Comparison of ENCODE assay signal across 9 mouse cellular contexts in genomic region chr10:127739661-127740161, GRCm38 (mm10). TPM values are rescaled to one million over a fixed set of nuclear protein-coding genes. Genes with fewer than 3 reads are reported as not detected.
DNase-seq lines count a peak whose midpoint lies in the region; ATAC-seq and TF ChIP-seq lines count a peak whose summit lies in the region.
"Had no signal": no experiment of that assay in that cellular context is flagged by ENCODE, and none has a peak within 500 bp of the region (broad histone marks: within the 10 kb centered on the region; RNA-seq: fewer than 3 reads in every experiment).

No protein-coding gene starts in this region.

- in situ Hi-C loops in Patski (cut with MboI; ENCODE audit: low pct_unique_long_range_greater_than_20kb), result loop anchor here (5.0 to 10.0 kb wide), 4 partner anchors 52 to 265 kb away; partner anchors contain the start of genes Hsd17b6 and Stat6

- H3K9ac ChIP-seq in forebrain, embryonic 12.5 days, result peak overlapping the region; percentile 99
- H3K9ac ChIP-seq in kidney, embryonic 14.5 days (ENCODE audit: low read depth, low read length), result peak overlapping the region; percentile 98

- peak overlapping the region; percentile 81 for H3K4me2 ChIP-seq in forebrain, embryonic 12.5 days
- peak overlapping the region; percentile 56 for H3K4me2 ChIP-seq in kidney, embryonic 14.5 days (replicated peaks; ENCODE audit: low read depth, low read length)

- no peaks in the 10 kb centered on the region for H3K9me3 ChIP-seq in forebrain, embryonic 12.5 days
- H3K9me3 ChIP-seq in kidney, embryonic 14.5 days (ENCODE audit: control insufficient read depth, low read length), result no peaks in the 10 kb centered on the region

- peak in 1 of 2 experiments; percentile 42 for DNase-seq in left cerebral cortex, adult 2 months (ENCODE audit: extremely low spot score in 1 of 2, low spot score in 2 of 2)
- no peak for DNase-seq in left cerebral cortex, adult 11 months (ENCODE audit: low spot score)
- no peak for DNase-seq in Patski (ENCODE audit: low read depth, low spot score)
- peak; percentile 26 for DNase-seq in testis, postnatal 14 days (ENCODE audit: low spot score)
- no peak for DNase-seq in layer of hippocampus, adult 18-20 months (ENCODE audit: low spot score in 2 of 2)

- H3K4me1 ChIP-seq in forebrain, embryonic 12.5 days, result peaks cover 13% of the 10 kb centered on the region
- H3K4me1 ChIP-seq in kidney, embryonic 14.5 days (ENCODE audit: control insufficient read depth, insufficient read depth, low read length), result peaks cover 8% of the 10 kb centered on the region

- TF ChIP-seq CTCF in left cerebral cortex, adult 2 months (IDR thresholded peaks at IDR 0.05), result no peak; the same call in none of the 2 replicates
- TF ChIP-seq CTCF in Patski (IDR thresholded peaks at IDR 0.05), result no peak

- CTCF ChIA-PET in Patski (lab: Charles Lee), result interaction anchor here (1.1 to 2.6 kb wide), 3 partner anchors 13 to 198 kb away, joined by 3 to 19 read pairs (median 8); no protein-coding TSS in a partner anchor

- WGBS in forebrain, embryonic 12.5 days, result under 1% methylated on average over 39 of the region's 55 CpGs
- WGBS in kidney, embryonic 14.5 days, result under 1% methylated on average over 41 of the region's 55 CpGs

- peak overlapping the region; percentile 47; the same call in 1 of the 2 replicates for H3K27ac ChIP-seq in left cerebral cortex, adult 2 months
- peak overlapping the region; percentile 82 for H3K27ac ChIP-seq in forebrain, embryonic 12.5 days
- H3K27ac ChIP-seq in kidney, embryonic 14.5 days (ENCODE audit: low read depth, low read length), result peak overlapping the region; percentile 85

- no peaks in the 10 kb centered on the region for H3K27me3 ChIP-seq in Patski
- peaks cover 22% of the 10 kb centered on the region for H3K27me3 ChIP-seq in forebrain, embryonic 12.5 days
- H3K27me3 ChIP-seq in kidney, embryonic 14.5 days (ENCODE audit: control insufficient read depth, insufficient read depth, low read length), result no peaks in the 10 kb centered on the region

- peaks cover 35% of the 10 kb centered on the region for H3K36me3 ChIP-seq in forebrain, embryonic 12.5 days (replicated peaks)
- peaks cover 35% of the 10 kb centered on the region for H3K36me3 ChIP-seq in kidney, embryonic 14.5 days (ENCODE audit: control insufficient read depth, insufficient read depth, low read length)

- intact Hi-C loops in left cerebral cortex, adult 2 months (cut with DNase I), result loop anchor here (2.0 kb wide), 1 partner anchor 99 kb away; no protein-coding TSS in a partner anchor

- H3K4me3 ChIP-seq in left cerebral cortex, adult 2 months, result peak overlapping the region; percentile 72
- peak overlapping the region; percentile 98 for H3K4me3 ChIP-seq in forebrain, embryonic 12.5 days (replicated peaks)
- peak overlapping the region; percentile 96 for H3K4me3 ChIP-seq in kidney, embryonic 14.5 days (ENCODE audit: low read length)

- peak; percentile 29 for ATAC-seq in Patski
- ATAC-seq in forebrain, embryonic 12.5 days (ENCODE audit: low FRiP score), result peak; percentile 75
- peak; percentile 50; the same call in 1 of the 2 replicates for ATAC-seq in kidney, embryonic 14.5 days (ENCODE audit: low FRiP score, low TSS enrichment)
- peak; percentile 27; the same call in 1 of the 2 replicates for ATAC-seq in megakaryocyte-erythroid progenitor cell, adult 5-6 weeks (replicated peaks; ENCODE audit: low FRiP score, low TSS enrichment, poor library complexity, severe bottlenecking)

- POLR2A ChIA-PET in Patski (lab: Charles Lee), result interaction anchor here (0.6 kb wide), 1 partner anchor 257 kb away, joined by 14 read pairs; no protein-coding TSS in a partner anchor

RNA-seq across cellular contexts. Expression of gene Zbtb39, which starts 0.4 kb away (rescaled TPM):
- total RNA-seq in left cerebral cortex, adult 2 months (2021), result 10 to 100 TPM in 1 of 2 experiments, 1 to 10 TPM in 1; 9.8 to 10.3 TPM
- 7.5 TPM for polyA plus RNA-seq in Patski (2021)
- 5.2 and 6.2 TPM in 2 replicates for polyA plus RNA-seq in forebrain, embryonic 12.5 days (2016; fragmentation: Nextera tagmentation; extraction: Ambion mirVana)
- 6.9 and 7.6 TPM in 2 replicates for polyA plus RNA-seq in kidney, embryonic 14.5 days (2014; fragmentation: Nextera tagmentation; extraction: Ambion mirVana)
- total RNA-seq in megakaryocyte-erythroid progenitor cell, adult 5-6 weeks (2014; fragmentation: Nextera tagmentation), result 6.9 and 10.2 TPM in 2 replicates
- 3.0 and 3.4 TPM in 2 replicates for total RNA-seq in megakaryocyte-erythroid progenitor cell, adult 5-6 weeks (2017)
- total RNA-seq in layer of hippocampus, adult 18-20 months (2021), result 10 to 100 TPM; 11.2 to 11.8 TPM

RNA-seq across cellular contexts. Expression of gene Gpr182, which starts 11.8 kb away (rescaled TPM):
- total RNA-seq in left cerebral cortex, adult 2 months (2021), result 1 to 10 TPM; 1.5 to 2.8 TPM
- polyA plus RNA-seq in Patski (2021), result 0.49 TPM
- polyA plus RNA-seq in forebrain, embryonic 12.5 days (2016; fragmentation: Nextera tagmentation; extraction: Ambion mirVana), result 0.28 and 0.42 TPM in 2 replicates
- polyA plus RNA-seq in kidney, embryonic 14.5 days (2014; fragmentation: Nextera tagmentation; extraction: Ambion mirVana), result 2.0 and 3.7 TPM in 2 replicates
- total RNA-seq in megakaryocyte-erythroid progenitor cell, adult 5-6 weeks (2014; fragmentation: Nextera tagmentation), result not detected in 2 replicates
- total RNA-seq in megakaryocyte-erythroid progenitor cell, adult 5-6 weeks (2017), result not detected in 2 replicates
- total RNA-seq in layer of hippocampus, adult 18-20 months (2021), result 1 to 10 TPM in 1 of 2 experiments, under 1 TPM in 1; 0.99 to 1.2 TPM

RNA-seq across cellular contexts. Expression of gene Tac2, which starts 15.4 kb away (rescaled TPM):
- 10 to 100 TPM; 13.9 to 14.9 TPM for total RNA-seq in left cerebral cortex, adult 2 months (2021)
- polyA plus RNA-seq in Patski (2021), result not detected
- polyA plus RNA-seq in forebrain, embryonic 12.5 days (2016; fragmentation: Nextera tagmentation; extraction: Ambion mirVana), result not detected in 2 replicates
- 1.6 and 2.8 TPM in 2 replicates for polyA plus RNA-seq in kidney, embryonic 14.5 days (2014; fragmentation: Nextera tagmentation; extraction: Ambion mirVana)
- total RNA-seq in megakaryocyte-erythroid progenitor cell, adult 5-6 weeks (2014; fragmentation: Nextera tagmentation), result 3.5 and 9.5 TPM in 2 replicates
- 0.91 and 2.3 TPM in 2 replicates for total RNA-seq in megakaryocyte-erythroid progenitor cell, adult 5-6 weeks (2017)
- 1 to 10 TPM; 3.8 to 6.9 TPM for total RNA-seq in layer of hippocampus, adult 18-20 months (2021)
- total RNA-seq: neutrophil, adult 5-6 weeks had no signal

RNA-seq across cellular contexts. Expression of gene Rdh1, which starts 19.8 kb away (rescaled TPM):
- total RNA-seq in left cerebral cortex, adult 2 months (2021), result under 1 TPM; 0.23 to 0.28 TPM
- polyA plus RNA-seq in Patski (2021), result 0.05 TPM
- polyA plus RNA-seq in forebrain, embryonic 12.5 days (2016; fragmentation: Nextera tagmentation; extraction: Ambion mirVana), result not detected in 2 replicates
- polyA plus RNA-seq in kidney, embryonic 14.5 days (2014; fragmentation: Nextera tagmentation; extraction: Ambion mirVana), result 0.05 and 0.07 TPM in 2 replicates
- total RNA-seq in megakaryocyte-erythroid progenitor cell, adult 5-6 weeks (2014; fragmentation: Nextera tagmentation), result 0.24 TPM in 1 of 2 replicates, not detected in the other
- 0.05 TPM in 1 of 2 replicates, not detected in the other for total RNA-seq in megakaryocyte-erythroid progenitor cell, adult 5-6 weeks (2017)
- under 1 TPM in 1 of 2 experiments, not detected in 1; 0.15 TPM for total RNA-seq in layer of hippocampus, adult 18-20 months (2021)

RNA-seq across cellular contexts. Expression of gene Rdh16f1, which starts 19.9 kb away (rescaled TPM):
- total RNA-seq in left cerebral cortex, adult 2 months (2021), result not detected
- polyA plus RNA-seq in Patski (2021), result 0.18 TPM
- polyA plus RNA-seq in forebrain, embryonic 12.5 days (2016; fragmentation: Nextera tagmentation; extraction: Ambion mirVana), result not detected in 2 replicates
- polyA plus RNA-seq in kidney, embryonic 14.5 days (2014; fragmentation: Nextera tagmentation; extraction: Ambion mirVana), result 0.26 TPM in 1 of 2 replicates, not detected in the other
- total RNA-seq in megakaryocyte-erythroid progenitor cell, adult 5-6 weeks (2014; fragmentation: Nextera tagmentation), result not detected in 2 replicates
- not detected in 2 replicates for total RNA-seq in megakaryocyte-erythroid progenitor cell, adult 5-6 weeks (2017)
- not detected for total RNA-seq in layer of hippocampus, adult 18-20 months (2021)
- total RNA-seq: neutrophil, adult 5-6 weeks had no signal
